Mouse (Mus musculus) urinary bladder, postnatal 25 days (tissue): ENCODE data around the gene Gpank1.

ENCODE experiments used
- DNase-seq: peaks from one replicate; pipeline ENCODE4 v3.0.0; 2022; ENCODE audit warnings: low spot score

Gene Gpank1

GRCm38 (mm10) chr17:35131500-35132173, 10.4 kb downstream of the Gpank1 start, which contains the start of gene Apom:
Apom (minus strand) TSS chr17:35132050.
- no peak for DNase-seq

GRCm38 (mm10) chr17:35132174-35132560, 10.9 kb downstream of the Gpank1 start:
- DNase-seq, result no peak

- no peak for DNase-seq
Measured at GRCm38 (mm10) chr17:35133517-35133916, 12.3 kb downstream of the Gpank1 start.

GRCm38 (mm10) chr17:35134801-35135590, 13.7 kb downstream of the Gpank1 start, which contains the start of gene Bag6:
Bag6 (plus strand) TSS chr17:35135178.
- peak; percentile 93 for DNase-seq

GRCm38 (mm10) chr17:35135591-35136320, 14.5 kb downstream of the Gpank1 start:
- no peak for DNase-seq

- DNase-seq, result no peak
Measured at GRCm38 (mm10) chr17:35139269-35139668, 18.0 kb downstream of the Gpank1 start.

- DNase-seq, result no peak
Measured at GRCm38 (mm10) chr17:35140490-35140996, 19.3 kb downstream of the Gpank1 start.

- DNase-seq, result no peak
Measured at GRCm38 (mm10) chr17:35141971-35142370, 20.7 kb downstream of the Gpank1 start.

- no peak for DNase-seq
Measured at GRCm38 (mm10) chr17:35146139-35146538, 24.9 kb downstream of the Gpank1 start.

- no peak for DNase-seq
Measured at GRCm38 (mm10) chr17:35147348-35147747, 26.1 kb downstream of the Gpank1 start.

- DNase-seq, result no peak
Measured at GRCm38 (mm10) chr17:35147922-35148639, 26.8 kb downstream of the Gpank1 start.

GRCm38 (mm10) chr17:35152121-35152520, 30.9 kb downstream of the Gpank1 start:
- no peak for DNase-seq

- DNase-seq, result no peak
Measured at GRCm38 (mm10) chr17:35153077-35153476, 31.8 kb downstream of the Gpank1 start.

- no peak for DNase-seq
Measured at GRCm38 (mm10) chr17:35153931-35154330, 32.7 kb downstream of the Gpank1 start.

- no peak for DNase-seq
Measured at GRCm38 (mm10) chr17:35154616-35155015, 33.4 kb downstream of the Gpank1 start.

GRCm38 (mm10) chr17:35155451-35155850, 34.2 kb downstream of the Gpank1 start:
- no peak for DNase-seq

- no peak for DNase-seq
Measured at GRCm38 (mm10) chr17:35156461-35157200, 35.4 kb downstream of the Gpank1 start.

- no peak for DNase-seq
Measured at GRCm38 (mm10) chr17:35157254-35157653, 36.0 kb downstream of the Gpank1 start.

GRCm38 (mm10) chr17:35157661-35158175, 36.5 kb downstream of the Gpank1 start:
- no peak for DNase-seq

- no peak for DNase-seq
Measured at GRCm38 (mm10) chr17:35158850-35159593, 37.8 kb downstream of the Gpank1 start.
